Mouse (Mus musculus) MEL (cell line): ENCODE results near the gene Nnmt. TPM values are rescaled to one million over a fixed set of nuclear protein-coding genes. Genes with fewer than 3 reads are reported as not detected.

ENCODE experiments used
- DNase-seq: peaks from one replicate; pipeline ENCODE4 v3.0.0; 2011; ENCODE audit warnings: low read depth, low spot score
- H3K27ac ChIP-seq: 2 replicates; pipeline ENCODE4 v1.5.1; 2012; ENCODE audit warnings: low read depth, mild to moderate bottlenecking, control low read depth, low read length, moderate library complexity; ENCODE audit not compliant: control insufficient read depth
- H3K27me3 ChIP-seq, 2 experiments: fragments of 150-350 bp in 1 of 2; sonication (generic) in 1 of 2; 2 replicates each; pipeline ENCODE4 v1.6.1; 2012; ENCODE audit warnings: low read length in 2 of 2, mild to moderate bottlenecking in 2 of 2, improper control_type of control experiment in 1 of 2, moderate library complexity in 1 of 2; ENCODE audit not compliant: insufficient read depth in 2 of 2, control insufficient read depth in 1 of 2
- H3K36me3 ChIP-seq, 2 experiments: 2 replicates each; pipeline ENCODE4 v1.6.1; 2012 to 2014; ENCODE audit warnings: low read length in 2 of 2, improper control_type of control experiment in 1 of 2, inconsistent platforms in 1 of 2, mild to moderate bottlenecking in 1 of 2; ENCODE audit not compliant: insufficient read depth in 2 of 2, control insufficient read depth in 1 of 2
- H3K4me1 ChIP-seq, 2 experiments: fragments of 150-350 bp in 1 of 2; sonication (generic) in 1 of 2; 2 replicates each; pipeline ENCODE4 v1.6.1; 2012; ENCODE audit warnings: low read length in 2 of 2, improper control_type of control experiment in 1 of 2, mild to moderate bottlenecking in 1 of 2; ENCODE audit not compliant: insufficient read depth in 2 of 2, control insufficient read depth in 1 of 2
- H3K4me3 ChIP-seq, 2 experiments: fragments of 150-350 bp in 1 of 2; sonication (generic) in 1 of 2; 2 replicates each; pipeline ENCODE4 v1.5.1; 2012; ENCODE audit warnings: low read depth in 2 of 2, low read length in 2 of 2, mild to moderate bottlenecking in 2 of 2, moderate library complexity in 2 of 2, control low read depth in 1 of 2, improper control_type of control experiment in 1 of 2; ENCODE audit not compliant: control insufficient read depth in 1 of 2, insufficient read depth in 1 of 2
- H3K79me2 ChIP-seq: 2 replicates; pipeline ENCODE4 v1.6.1; 2012; ENCODE audit warnings: mild to moderate bottlenecking, low read length, moderate library complexity; ENCODE audit not compliant: control insufficient read depth, poor library complexity, insufficient read depth
- H3K9ac ChIP-seq: 2 replicates; pipeline ENCODE4 v1.6.1; 2012; ENCODE audit warnings: low read depth, mild to moderate bottlenecking, control low read depth, low read length, moderate library complexity; ENCODE audit not compliant: control insufficient read depth, poor library complexity, severe bottlenecking
- H3K9me3 ChIP-seq: fragments of 150-350 bp; sonication (generic); replicated peaks from 2 replicates; pipeline ENCODE4 v1.6.1; 2012; ENCODE audit warnings: mild to moderate bottlenecking, low read length, improper control_type of control experiment, moderate library complexity; ENCODE audit not compliant: insufficient read depth
- BHLHE40 ChIP-seq: IDR thresholded peaks from 2 replicates; pipeline ENCODE4 v1.6.1; 2012; ENCODE audit warnings: low read depth, mild to moderate bottlenecking, inconsistent platforms, low read length, improper control_type of control experiment, borderline replicate concordance
- CHD1 ChIP-seq: IDR thresholded peaks from 2 replicates; pipeline ENCODE4 v1.6.1; 2012; ENCODE audit warnings: low read depth, mild to moderate bottlenecking, inconsistent platforms, low read length, improper control_type of control experiment
- CTCF ChIP-seq, 3 experiments: IDR thresholded peaks in 2 of 3; conservative IDR thresholded peaks in 1 of 3; 2 replicates each; pipeline ENCODE4 v1.5.1; 2011 to 2012; ENCODE audit warnings: low read length in 3 of 3, low read depth in 2 of 3, mild to moderate bottlenecking in 2 of 3, improper control_type of control experiment in 1 of 3, inconsistent platforms in 1 of 3, mixed read lengths in 1 of 3, moderate library complexity in 1 of 3; ENCODE audit not compliant: control insufficient read depth in 1 of 3, insufficient read depth in 1 of 3, poor library complexity in 1 of 3, severe bottlenecking in 1 of 3
- ELF1 ChIP-seq: IDR thresholded peaks from 2 replicates; pipeline ENCODE4 v1.6.1; 2014; ENCODE audit warnings: low read depth, mild to moderate bottlenecking, inconsistent platforms, low read length, improper control_type of control experiment, moderate library complexity
- EP300 ChIP-seq, 2 experiments: IDR thresholded peaks; 2 replicates each; pipeline ENCODE4 v1.6.1; 2011; ENCODE audit warnings: improper control_type of control experiment in 2 of 2, low read length in 2 of 2, low read depth in 1 of 2, mild to moderate bottlenecking in 1 of 2
- ETS1 ChIP-seq: IDR thresholded peaks from 2 replicates; pipeline ENCODE4 v1.6.1; 2012; ENCODE audit warnings: low read depth, mild to moderate bottlenecking, inconsistent platforms, low read length, improper control_type of control experiment, moderate library complexity
- GABPA ChIP-seq: IDR thresholded peaks from 2 replicates; pipeline ENCODE4 v1.6.1; 2012; ENCODE audit warnings: low read depth, mild to moderate bottlenecking, inconsistent platforms, low read length, improper control_type of control experiment, moderate library complexity
- HCFC1 ChIP-seq: IDR thresholded peaks from 2 replicates; pipeline ENCODE4 v1.6.1; 2012; ENCODE audit warnings: low read depth, mild to moderate bottlenecking, inconsistent platforms, low read length, improper control_type of control experiment, moderate library complexity
- JUND ChIP-seq: IDR thresholded peaks from 2 replicates; pipeline ENCODE4 v1.6.1; 2011; ENCODE audit warnings: low read depth, mild to moderate bottlenecking, improper control_type of control experiment, low read length
- MAX ChIP-seq: IDR thresholded peaks from 2 replicates; pipeline ENCODE4 v1.6.1; 2011; ENCODE audit warnings: low read length, improper control_type of control experiment
- MYB ChIP-seq: IDR thresholded peaks from 2 replicates; pipeline ENCODE4 v1.6.1; 2011; ENCODE audit warnings: mild to moderate bottlenecking, low read depth, low read length, improper control_type of control experiment
- NELFE ChIP-seq: IDR thresholded peaks from 2 replicates; pipeline ENCODE4 v1.6.1; 2011; ENCODE audit warnings: low read depth, low read length, improper control_type of control experiment
- NRF1 ChIP-seq: IDR thresholded peaks from 2 replicates; pipeline ENCODE4 v1.6.1; 2014; ENCODE audit warnings: low read depth, mild to moderate bottlenecking, inconsistent platforms, low read length, improper control_type of control experiment, moderate library complexity; ENCODE audit not compliant: poor library complexity, insufficient read depth, severe bottlenecking
- POLR2A ChIP-seq, 2 experiments: IDR thresholded peaks; 2 replicates each; pipeline ENCODE4 v1.6.1; 2011 to 2012; ENCODE audit warnings: low read length in 2 of 2, mild to moderate bottlenecking in 2 of 2, control low read depth in 1 of 2, improper control_type of control experiment in 1 of 2, low read depth in 1 of 2, moderate library complexity in 1 of 2; ENCODE audit not compliant: control insufficient read depth in 1 of 2, insufficient read depth in 1 of 2, poor library complexity in 1 of 2
- POLR2AphosphoS2 ChIP-seq: IDR thresholded peaks from 2 replicates; pipeline ENCODE4 v1.6.1; 2011; ENCODE audit warnings: low read length, improper control_type of control experiment
- RCOR1 ChIP-seq: IDR thresholded peaks from 2 replicates; pipeline ENCODE4 v1.6.1; 2012; ENCODE audit warnings: low read depth, mild to moderate bottlenecking, inconsistent platforms, low read length, improper control_type of control experiment
- SMC3 ChIP-seq: IDR thresholded peaks from 2 replicates; pipeline ENCODE4 v1.6.1; 2011; ENCODE audit warnings: low read depth, low read length, improper control_type of control experiment
- TAL1 ChIP-seq: IDR thresholded peaks from 2 replicates; pipeline ENCODE4 v1.6.1; 2012; ENCODE audit warnings: mild to moderate bottlenecking, inconsistent platforms, low read length, moderate library complexity, mixed read lengths
- TBP ChIP-seq: IDR thresholded peaks from 2 replicates; pipeline ENCODE4 v1.8.0; 2011; ENCODE audit warnings: low read depth, low read length, improper control_type of control experiment
- UBTF ChIP-seq: IDR thresholded peaks from 2 replicates; pipeline ENCODE4 v1.6.1; 2012; ENCODE audit warnings: low read depth, mild to moderate bottlenecking, inconsistent platforms, low read length, improper control_type of control experiment, moderate library complexity, borderline replicate concordance; ENCODE audit not compliant: insufficient read depth
- USF1 ChIP-seq: IDR thresholded peaks from 2 replicates; pipeline ENCODE4 v1.6.1; 2014; ENCODE audit warnings: low read depth, mild to moderate bottlenecking, inconsistent platforms, low read length, improper control_type of control experiment, moderate library complexity
- ZC3H11A ChIP-seq: IDR thresholded peaks from 2 replicates; pipeline ENCODE4 v1.6.1; 2012; ENCODE audit warnings: low read depth, mild to moderate bottlenecking, inconsistent platforms, low read length, improper control_type of control experiment
- ZMIZ1 ChIP-seq: IDR thresholded peaks from 2 replicates; pipeline ENCODE4 v1.6.1; 2012; ENCODE audit warnings: low read depth, mild to moderate bottlenecking, inconsistent platforms, low read length, improper control_type of control experiment, moderate library complexity
- ZNF384 ChIP-seq: IDR thresholded peaks from 2 replicates; pipeline ENCODE4 v1.6.1; 2012; ENCODE audit warnings: low read depth, mild to moderate bottlenecking, inconsistent platforms, low read length, improper control_type of control experiment
- polyA plus RNA-seq, 2 experiments: library from polyadenylated mRNA; stranded (reverse) in 1 of 2; unstranded in 1 of 2; fragments of >175 nt in 1 of 2; fragments of >200 nt in 1 of 2; gene quantifications; 2 replicates each; pipeline versions ENCODE4 v1.2.1 to v1.2.4; 2012; ENCODE audit warnings: low replicate concordance in 2 of 2, low read depth in 1 of 2; ENCODE audit not compliant: insufficient read length in 2 of 2, insufficient read depth in 1 of 2, missing spikeins in 1 of 2
- total RNA-seq: library from RNA; depleted of rRNA; stranded (reverse); fragments of 300-350 nt; gene quantifications from 2 replicates; pipeline ENCODE4 v1.2.3, GENCODE M21; 2012

Nnmt gene
- total and polyA plus RNA-seq, 3 experiments, result not detected

- TF ChIP-seq TBP, result no peak
These were observed 46.3 kb downstream of the Nnmt start (continued) for GRCm38 (mm10) chr9:48558637-48559036.

GRCm38 (mm10) chr9:48549056-48549455, 55.9 kb downstream of the Nnmt start:
- Histone ChIP-seq H3K9me3 (no peaks in the 10 kb centered on the region), H3K27ac (no peak overlapping the region), H3K27me3 (peaks cover 0 to 2% of the 10 kb centered on the region in 2 experiments; a peak in 2 of 4 replicates), H3K9ac (no peak overlapping the region), H3K4me3 (no peak overlapping the region), H3K36me3 (no peaks in the 10 kb centered on the region), H3K4me1 (no peaks in the 10 kb centered on the region), H3K79me2 (no peaks in the 10 kb centered on the region)
- no peak for DNase-seq
- TF ChIP-seq ZMIZ1 (no peak), EP300 (IDR thresholded peaks at IDR 0.05; ENCODE audit: low read depth in 1 of 2, low read length in 2 of 2) (no peak), ZC3H11A (no peak), UBTF (no peak), MYB (no peak), CHD1 (no peak)

GRCm38 (mm10) chr9:48547233-48547632, 57.7 kb downstream of the Nnmt start:
- peaks cover 0 to 2% of the 10 kb centered on the region in 2 experiments; a peak in 1 of 4 replicates for H3K27me3 ChIP-seq
- no peak overlapping the region for H3K27ac ChIP-seq
- no peaks in the 10 kb centered on the region for H3K9me3 ChIP-seq
- no peak overlapping the region for H3K9ac ChIP-seq
- no peak for DNase-seq
- no peaks in the 10 kb centered on the region for H3K4me1 ChIP-seq
- H3K4me3 ChIP-seq, result no peak overlapping the region
- no peaks in the 10 kb centered on the region for H3K36me3 ChIP-seq
- H3K79me2 ChIP-seq, result no peaks in the 10 kb centered on the region
- no peak for TF ChIP-seq NRF1
- TF ChIP-seq RCOR1, result no peak
- TF ChIP-seq POLR2A (IDR thresholded peaks at IDR 0.05; ENCODE audit: control insufficient read depth in 1 of 2, insufficient read depth in 1 of 2, low read depth in 1 of 2, low read length in 2 of 2, poor library complexity in 1 of 2), result no peak
- TF ChIP-seq NELFE, result no peak
- TF ChIP-seq JUND, result no peak
- no peak for TF ChIP-seq ZNF384
- TF ChIP-seq UBTF, result no peak
- TF ChIP-seq GABPA, result no peak
- no peak for TF ChIP-seq USF1
- TF ChIP-seq MAX, result no peak
- no peak for TF ChIP-seq ETS1
- no peak for TF ChIP-seq BHLHE40
- TF ChIP-seq TAL1, result no peak
- TF ChIP-seq SMC3, result no peak
- no peak for TF ChIP-seq ELF1
- TF ChIP-seq CTCF (IDR thresholded peaks at IDR 0.05 in 2 of 3, conservative IDR thresholded peaks at IDR 0.05 in 1 of 3; ENCODE audit: control insufficient read depth in 1 of 3, insufficient read depth in 1 of 3, low read depth in 2 of 3, low read length in 3 of 3, poor library complexity in 1 of 3, severe bottlenecking in 1 of 3), result no peak
- no peak for TF ChIP-seq HCFC1
- no peak for TF ChIP-seq POLR2AphosphoS2
